Mouse (Mus musculus): ENCODE data around the gene Gm20696.

DNA sequence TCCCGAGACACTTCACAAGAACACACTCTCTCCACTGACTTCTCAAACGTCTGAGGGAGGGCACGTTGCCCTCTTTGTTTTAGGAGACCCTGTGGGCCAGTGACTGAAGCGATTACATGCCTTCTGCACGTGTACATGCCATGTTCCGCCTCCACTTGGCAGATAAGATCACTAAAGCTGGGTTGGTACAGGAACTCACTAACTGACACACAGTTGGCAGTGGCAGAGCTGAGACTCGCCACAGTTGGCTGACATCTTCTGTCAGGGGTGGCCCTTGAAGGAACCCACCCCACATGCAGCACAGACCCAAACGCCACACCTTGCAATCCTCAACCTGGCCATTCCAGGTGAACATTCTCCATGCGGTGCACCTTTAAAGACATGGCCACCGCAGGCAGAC is 8.0 kb downstream of the Gm20696 start:
- TF ChIP-seq CTCF (IDR thresholded peaks at IDR 0.05; ENCODE audit: low read depth, low read length) (no peak), POLR2A (IDR thresholded peaks at IDR 0.05; ENCODE audit: borderline replicate concordance, low read depth, low read length) (no peak)

Measured in bone marrow macrophage, adult 2 months (primary cell).